Mouse (Mus musculus) erythroblast, adult 5-6 weeks (primary cell): Measurements from ENCODE around the gene Klhl29. TPM values are rescaled to one million over a fixed set of nuclear protein-coding genes. Genes with fewer than 3 reads are reported as not detected.
"Not testable (repeated sequence)": the region's sequence is repeated elsewhere in the genome, so short reads cannot be mapped to it uniquely, and the experiment has no call there.

Source experiments
- ATAC-seq: replicated peaks from 2 replicates; pipeline ENCODE4 v1.8.0; 2016; ENCODE audit warnings: moderate number of reproducible peaks, mild to moderate bottlenecking, moderate TSS enrichment, inconsistent platforms; ENCODE audit not compliant: poor library complexity, low FRiP score, severe bottlenecking
- total RNA-seq, 2 experiments: library from RNA; stranded (forward) in 1 of 2; stranded (reverse) in 1 of 2; fragments of 150-400 nt in 1 of 2; fragments of 200-764, 138-1000 nt in 1 of 2; gene quantifications; 2 replicates each; pipeline versions ENCODE4 v1.2.3 to v1.2.4; 2015 to 2017; ENCODE audit warnings: low replicate concordance in 2 of 2

Gene Klhl29
- total RNA-seq, 2 experiments from 2014 or later: not detected

DNA sequence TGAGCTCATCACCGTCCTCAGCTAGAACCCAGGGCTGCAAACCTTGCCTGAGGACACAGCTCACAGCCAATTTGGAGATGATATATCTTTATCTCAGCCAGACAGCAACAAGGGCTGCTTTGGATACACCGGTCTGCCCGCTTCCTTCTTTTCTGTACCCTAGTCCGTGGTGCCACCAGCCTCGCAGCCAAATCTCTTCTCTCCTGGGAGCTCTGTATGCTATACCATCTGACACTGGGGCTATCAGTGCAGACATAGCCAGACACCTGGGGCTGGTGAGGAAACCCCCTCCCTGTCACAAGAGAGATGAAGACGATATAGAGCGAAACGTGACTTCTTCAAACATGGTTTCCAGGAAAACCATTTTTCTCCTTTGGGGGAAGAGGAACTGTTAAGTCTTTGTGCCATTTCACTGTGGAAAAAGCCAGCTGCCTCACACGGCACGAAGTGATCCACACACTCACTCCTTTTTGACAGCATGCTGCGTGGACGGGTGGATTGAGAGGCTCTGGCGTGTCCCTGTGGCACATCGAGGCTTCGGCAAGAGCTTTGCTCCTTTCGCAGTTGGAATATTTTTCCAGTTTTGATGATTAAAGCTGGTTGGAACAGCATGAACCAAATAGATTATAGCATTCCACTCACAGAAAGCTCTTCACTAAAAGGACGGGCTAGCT is 11.4 kb downstream of the Klhl29 start:
- ATAC-seq: no peak

DNA sequence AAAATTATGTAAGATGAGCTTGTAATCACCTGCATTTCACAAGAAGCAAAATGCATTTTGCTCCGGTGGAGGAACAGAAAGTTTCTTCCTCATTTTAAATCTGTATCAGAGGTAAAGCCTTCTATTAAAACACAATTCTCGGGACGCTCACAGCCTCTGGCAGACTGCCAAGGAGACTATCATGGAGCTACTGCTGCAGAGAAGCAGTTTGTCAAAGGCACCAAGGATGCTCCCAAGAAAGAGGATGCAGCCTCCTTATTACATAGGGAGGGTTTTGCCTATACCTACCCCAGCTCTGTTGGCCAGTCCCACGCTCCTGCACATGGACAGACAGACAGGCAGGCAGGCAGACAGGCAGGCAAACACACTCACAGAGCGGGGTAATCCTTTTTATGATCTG is 16.4 kb downstream of the Klhl29 start:
- ATAC-seq: no peak

DNA sequence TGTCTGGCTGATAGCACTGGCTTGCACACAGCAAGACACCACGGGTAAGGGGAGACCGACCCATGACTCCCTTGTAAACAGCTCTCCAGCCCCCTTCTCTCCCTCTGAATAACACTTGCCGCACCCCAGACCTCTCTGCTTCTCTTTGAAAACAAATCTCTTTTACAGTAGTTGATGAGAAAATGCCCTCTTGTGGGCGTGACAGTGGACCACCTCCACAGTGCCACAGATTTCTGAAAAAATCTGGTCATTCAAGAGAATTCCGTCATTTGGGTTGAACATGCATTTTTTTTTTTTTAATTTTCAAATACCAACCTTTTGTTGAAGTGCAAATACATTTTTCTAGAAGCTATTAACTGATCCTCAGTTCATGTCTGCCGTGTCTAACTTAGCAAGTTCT is 17.0 kb downstream of the Klhl29 start:
- ATAC-seq: no peak

DNA sequence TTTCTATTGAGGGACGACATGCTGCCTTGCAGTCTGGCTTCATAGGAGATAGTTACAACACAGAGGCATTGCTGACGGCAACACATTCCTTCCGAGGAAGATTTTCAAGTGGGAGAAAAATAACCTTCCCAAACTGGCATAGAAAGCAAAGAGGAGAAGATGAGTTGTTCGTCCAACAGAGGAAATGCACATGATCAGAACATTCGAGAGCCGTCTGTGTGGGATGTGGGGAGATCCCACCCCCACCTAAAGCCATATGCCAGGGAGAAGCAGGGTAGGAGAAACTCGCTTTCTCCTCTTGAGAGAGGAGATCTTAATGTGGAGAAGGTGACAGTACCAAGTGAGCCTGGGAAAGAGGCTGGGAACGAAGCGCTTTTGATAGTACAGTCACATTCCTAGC is 22.1 kb downstream of the Klhl29 start:
- no peak for ATAC-seq

DNA sequence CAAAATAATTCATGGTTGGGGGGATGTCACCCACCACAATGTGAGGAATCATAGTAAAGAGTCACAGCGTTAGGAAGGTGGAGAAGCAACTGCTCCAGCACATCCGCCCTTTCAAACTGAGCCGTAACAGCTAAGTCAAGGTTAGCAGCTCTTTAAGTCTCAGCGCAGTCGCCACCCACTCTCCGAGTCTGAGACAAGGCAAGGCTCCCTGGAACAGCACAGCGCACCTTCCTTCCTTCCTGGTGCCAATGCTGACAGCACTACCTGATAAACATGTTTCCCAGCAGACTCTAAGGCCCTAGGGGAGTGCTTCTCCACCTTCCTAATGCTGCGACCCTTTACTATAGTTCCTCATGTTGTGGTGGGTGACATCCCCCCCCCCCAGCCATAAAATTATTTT is 22.7 kb downstream of the Klhl29 start:
- no peak for ATAC-seq

DNA sequence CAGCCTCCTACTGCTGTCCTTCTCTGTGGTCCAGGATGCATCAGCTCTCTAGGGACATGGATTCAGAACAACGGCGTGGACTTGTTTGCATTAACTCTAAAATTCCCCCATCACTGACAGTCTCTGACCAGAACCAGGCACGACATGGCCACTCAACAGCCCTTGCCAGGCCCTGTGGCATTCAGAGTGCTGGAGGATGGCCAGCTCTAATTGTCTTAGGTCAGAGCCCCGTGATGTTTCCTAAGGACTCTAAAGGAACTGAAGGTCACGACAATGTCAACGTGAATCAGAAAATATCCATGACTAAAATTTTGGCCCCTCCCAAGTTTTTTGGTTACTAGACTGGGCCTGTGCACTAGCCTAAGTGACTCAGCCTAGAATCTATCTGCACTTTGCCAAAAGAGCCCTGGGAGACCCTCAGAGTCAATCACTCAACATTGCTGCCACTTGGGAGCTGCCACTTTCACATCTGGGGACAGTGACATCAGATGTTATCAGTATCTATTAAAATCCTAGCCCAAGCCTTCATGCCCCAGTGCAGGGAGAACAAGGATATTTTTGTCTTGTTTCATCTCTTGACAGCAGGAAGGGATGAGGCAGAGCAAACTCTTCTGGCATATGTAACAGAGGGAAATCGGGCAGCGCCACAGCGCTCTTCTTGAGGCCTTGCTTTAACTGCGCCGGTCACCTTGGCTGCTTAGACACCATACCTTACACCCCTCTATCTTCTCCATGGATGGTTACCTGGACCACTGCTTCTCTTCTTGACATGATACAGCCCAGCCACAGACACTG is 24.8 kb downstream of the Klhl29 start:
- ATAC-seq: no peak

DNA sequence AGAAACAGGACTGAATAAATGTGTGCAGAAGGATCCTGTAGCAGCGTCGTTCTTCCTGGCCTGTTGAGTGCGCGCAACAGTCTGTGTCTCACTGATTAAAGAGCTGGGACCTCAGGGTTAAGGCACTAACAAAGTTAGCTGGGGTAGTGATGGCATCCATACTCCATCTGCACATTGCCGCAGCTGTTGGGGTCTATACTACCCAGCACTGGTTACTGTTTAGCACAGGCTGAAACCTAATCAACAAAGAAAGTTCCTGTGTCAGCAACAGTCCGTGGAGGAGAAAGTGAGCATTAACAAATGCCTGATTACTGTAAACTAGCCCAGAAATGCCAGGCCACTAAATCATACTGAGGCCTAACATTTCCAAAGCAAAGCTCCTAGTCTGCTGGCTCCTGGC is 30.4 kb downstream of the Klhl29 start:
- no peak for ATAC-seq

DNA sequence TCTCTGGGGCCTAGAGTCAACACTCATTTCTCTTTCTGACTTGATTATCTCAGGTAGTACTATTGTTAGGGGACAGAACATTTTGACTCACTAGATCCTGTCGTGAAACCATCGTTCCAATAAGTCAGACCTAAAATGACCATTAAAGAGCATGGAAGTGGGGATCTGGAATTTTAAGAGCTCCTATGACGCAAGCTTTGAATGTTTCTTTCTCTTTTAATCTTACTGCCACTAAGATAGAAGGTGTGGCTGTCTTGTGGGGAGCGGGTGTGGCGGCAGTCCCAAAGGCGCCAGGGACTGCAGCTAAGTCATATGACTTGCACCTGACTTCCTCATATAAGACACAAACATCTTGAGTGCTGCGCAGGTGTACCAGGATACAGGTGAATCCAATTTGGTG is 31.0 kb downstream of the Klhl29 start:
- not testable (repeated sequence) for ATAC-seq

DNA sequence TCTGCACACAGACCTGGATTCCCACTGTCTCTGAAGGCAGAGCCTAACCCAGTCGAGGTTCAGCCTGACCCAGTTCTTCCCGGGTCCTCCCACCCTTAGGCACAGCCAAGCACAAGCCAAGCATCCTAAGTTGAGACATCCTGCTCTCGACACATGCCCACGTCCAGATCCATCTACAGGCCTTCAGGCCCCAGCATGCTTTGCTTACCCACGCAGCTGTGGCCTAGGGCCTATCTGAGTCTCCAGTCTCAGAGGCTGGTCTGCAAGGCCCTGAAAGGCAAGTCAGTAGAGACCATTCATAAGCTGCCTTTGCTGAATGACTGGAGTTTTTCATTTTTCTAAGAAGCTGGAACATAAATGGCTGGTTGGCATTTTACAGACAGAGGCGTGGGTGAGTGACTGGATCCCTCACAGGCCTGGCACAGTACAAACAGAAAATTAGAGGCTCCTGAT is 35.3 kb downstream of the Klhl29 start:
- ATAC-seq: no peak

DNA sequence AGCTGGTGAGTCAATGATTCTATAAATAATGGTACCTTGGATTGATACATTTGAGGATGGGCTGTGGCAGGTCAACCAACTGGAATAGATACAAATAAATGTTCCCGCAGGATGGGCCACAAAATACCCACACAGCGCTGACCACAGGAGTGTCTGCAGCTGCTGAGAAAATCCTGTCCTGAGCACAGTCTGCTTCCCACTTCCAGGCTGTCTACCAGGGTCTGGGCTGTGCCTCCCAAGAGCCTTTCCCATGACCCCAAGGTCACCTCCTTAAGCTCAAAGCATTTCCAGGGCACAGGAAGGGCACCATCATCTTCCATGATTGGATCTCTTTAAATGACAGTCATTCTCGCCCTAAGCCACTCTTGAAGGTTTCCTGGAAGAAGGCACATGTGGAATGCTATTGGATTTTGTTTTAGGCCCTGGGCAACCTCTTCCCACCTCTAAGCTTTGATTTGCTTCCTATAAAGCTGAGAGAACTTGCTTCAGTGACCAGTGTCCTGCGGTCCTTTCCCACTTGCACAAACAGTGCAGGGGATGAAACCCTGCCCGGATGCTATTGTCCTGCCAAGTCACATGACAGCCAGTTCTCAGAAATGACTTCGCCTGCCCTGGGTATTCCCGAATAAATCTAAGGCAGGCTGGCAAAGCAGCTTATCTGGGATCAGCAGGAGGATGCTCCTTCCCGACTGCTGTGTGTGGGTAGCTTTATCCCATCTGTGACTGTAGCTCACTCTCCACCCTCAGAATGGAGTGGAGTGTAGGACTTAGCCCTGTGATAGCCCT is 38.4 kb downstream of the Klhl29 start:
- ATAC-seq: no peak

DNA sequence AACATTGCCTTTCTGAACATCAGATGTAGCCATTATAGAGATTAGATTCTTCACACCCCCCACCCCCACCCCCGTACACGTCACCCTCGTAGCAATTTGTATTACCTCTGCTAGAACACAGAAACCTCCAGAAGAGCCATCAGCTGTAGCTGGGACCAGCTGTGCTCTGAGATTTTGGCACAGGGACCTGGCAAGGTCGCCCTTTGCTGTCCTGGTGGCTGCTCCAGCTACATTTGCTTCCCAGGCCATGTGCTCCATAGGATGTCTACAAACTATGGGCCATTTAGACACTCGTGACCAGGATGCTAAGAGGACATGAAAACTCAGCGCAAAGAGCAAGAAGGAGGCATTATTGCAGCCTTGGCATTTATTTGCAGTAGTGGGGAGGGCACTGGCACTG is 39.2 kb downstream of the Klhl29 start:
- no peak for ATAC-seq

DNA sequence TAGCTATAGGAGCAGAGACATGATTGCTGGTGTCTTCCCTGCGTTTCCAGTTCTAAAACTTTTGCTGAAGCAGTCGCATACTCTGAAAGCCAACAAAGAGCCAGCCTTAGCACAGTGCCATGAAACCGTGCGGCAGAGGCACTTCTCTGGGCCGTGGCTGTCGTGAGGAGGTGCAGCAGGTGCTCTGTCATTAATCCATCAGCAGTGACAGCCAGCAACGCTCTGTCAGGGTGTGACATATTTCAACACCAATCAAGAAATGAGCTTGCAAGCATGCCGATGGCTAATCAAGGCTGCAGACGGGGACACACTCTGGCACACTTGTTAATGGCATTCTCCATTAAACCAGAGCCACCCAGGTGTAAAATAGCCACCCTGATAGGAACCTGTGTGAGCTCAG is 40.5 kb downstream of the Klhl29 start:
- ATAC-seq: no peak

DNA sequence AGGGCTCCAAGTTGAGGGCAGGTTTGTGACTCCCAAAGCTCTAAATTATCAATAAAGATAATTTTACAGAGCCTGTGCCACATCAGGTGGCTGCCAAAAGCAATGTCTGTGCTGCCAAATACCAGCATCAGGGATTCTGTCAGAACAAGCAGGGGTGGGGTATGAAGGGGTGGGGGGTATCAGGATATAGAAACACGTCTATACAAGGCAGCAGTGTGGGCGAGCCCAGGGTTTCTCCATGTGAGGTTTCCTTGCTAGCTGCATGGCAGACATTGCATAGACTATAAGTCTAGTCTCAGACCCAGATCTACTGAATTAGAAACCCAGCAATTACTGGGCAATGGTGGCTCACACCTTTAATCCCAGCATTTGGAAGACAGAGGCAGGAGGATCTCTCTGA is 41.3 kb downstream of the Klhl29 start:
- no peak for ATAC-seq

DNA sequence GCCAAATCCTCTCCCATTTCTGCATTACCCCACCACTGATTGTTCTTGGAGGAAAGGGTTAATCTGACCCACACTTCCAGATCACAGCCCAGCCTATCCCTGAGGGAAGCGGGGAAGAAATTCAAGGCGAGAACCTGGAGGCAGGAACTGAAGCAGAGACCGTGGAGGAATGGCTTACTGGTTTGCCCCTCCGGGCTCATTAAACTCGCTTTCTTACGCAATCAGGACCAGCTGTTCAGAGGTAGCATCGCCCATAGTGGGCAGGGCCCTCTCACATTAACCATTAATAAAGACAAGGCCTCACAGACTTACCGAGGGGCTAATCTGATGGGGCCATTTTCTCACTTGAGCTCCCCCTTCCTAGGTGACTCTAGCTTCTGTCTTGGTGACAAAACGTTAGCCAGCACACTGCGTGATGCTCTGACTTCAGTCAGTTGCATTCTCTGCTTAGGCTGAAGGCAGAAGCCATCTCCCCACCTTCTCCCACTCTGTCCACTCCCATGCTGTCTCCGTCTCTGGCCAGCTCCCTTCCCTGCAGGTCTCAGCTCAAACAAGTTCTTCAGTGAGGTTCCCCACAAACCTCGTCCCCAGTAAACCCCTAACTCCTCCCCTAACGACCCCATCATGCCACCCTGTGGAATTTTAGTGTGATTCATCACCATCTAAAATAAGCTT is 43.5 kb downstream of the Klhl29 start:
- no peak for ATAC-seq

DNA sequence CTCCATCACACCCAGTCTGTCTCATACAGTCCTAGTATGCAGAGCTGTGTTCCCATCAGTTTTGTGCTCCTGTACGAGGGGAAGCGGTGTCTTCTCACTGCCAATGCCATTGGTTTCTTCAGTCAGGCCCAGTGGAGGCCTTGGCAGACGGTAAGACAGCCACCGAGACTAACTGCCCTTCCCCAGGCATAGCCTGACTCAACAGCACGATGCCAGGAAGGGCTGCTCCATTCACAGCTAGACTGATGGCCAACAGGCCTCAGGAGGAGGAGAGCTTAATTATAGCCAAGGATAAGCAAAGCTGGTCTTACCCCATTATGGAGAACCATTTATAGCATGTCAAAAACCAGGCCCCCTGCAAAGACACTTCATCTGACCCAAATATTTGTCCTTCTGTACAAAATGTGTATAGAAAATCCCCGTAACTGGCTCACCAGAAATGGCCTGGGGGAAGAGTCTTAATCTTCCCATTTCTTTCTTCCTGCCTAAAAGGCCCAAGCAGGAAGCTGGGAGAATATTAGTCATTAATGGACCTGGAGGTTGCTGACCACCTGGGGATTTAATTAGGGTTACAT is 44.9 kb downstream of the Klhl29 start:
- ATAC-seq: no peak

DNA sequence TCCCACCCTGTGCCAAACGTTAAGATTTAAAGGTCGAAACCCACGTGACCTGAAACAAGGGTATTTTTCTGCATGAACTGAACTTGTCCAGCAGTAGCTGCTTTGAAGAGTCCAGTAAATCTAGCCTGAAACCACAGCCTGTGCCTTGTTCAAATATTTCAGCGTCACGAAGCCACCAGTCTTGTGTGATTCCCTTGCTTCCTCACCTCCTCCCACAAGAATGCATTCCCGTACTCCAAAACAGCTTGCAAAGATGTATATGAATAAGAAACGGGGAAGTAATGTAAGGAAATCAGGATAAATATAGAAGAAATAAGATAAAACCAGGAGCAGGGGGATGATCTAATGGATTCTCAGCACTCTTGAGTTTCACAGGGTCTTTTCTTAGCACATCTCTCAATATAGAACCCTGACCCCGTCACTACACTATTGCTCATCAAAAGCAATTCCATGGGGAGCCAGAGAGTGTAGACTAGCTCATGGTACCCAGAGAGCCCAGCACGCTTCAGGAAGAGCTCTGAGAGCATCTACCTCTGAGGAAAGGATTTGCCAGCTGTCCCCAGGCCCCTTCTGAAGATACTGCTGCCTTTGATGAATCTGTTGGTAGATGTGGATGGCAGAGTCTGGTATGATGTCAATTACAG is 52.9 kb downstream of the Klhl29 start:
- ATAC-seq: no peak

DNA sequence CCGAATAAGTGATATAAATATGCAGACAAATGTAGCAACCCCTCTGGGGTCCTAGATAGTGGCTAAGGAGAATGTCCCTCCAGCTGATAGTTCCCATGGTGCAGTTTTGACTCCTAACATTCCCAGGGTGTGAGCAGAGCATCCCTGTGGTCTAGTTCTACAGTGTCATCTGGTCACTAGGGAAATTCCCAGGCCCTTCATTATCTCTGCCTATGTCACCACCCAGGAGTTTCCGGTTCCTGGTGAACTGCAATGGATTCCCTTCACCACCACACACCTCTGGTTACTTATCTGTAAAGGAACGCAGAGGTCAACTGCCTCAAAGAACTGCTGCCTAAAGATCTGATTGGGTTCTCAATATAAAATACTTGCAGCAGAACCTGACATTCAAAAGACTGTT is 54.5 kb downstream of the Klhl29 start:
- no peak for ATAC-seq

DNA sequence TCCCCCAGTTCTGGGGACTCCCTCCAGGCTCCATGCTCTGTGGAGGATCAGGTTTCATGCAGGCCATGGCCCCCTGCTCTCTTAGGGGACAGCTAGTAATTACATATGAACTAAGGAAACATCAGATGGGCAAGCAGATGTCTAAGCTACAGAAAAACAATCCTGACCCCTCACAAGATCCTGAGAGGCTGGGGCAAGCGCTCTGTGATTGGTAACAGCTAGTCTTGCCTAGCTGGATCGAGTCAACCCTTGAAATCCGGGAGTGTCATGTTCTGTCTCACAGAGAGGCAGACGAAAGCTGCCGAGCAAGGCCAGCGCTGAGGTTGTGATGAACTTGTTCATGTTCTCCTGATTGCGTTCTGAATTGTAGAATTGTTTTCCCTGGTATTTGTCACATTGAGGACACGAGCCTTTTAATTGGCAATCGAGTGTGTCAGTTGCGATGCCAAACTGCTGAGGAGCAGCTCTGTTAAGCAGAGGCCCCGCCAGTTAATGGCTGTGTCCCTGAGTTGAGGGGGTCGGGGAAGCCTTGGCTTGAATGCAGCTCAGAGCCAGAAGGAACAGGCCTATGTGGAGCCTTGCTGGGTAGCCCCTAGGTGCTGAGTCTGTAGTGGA is 56.0 kb downstream of the Klhl29 start:
- no peak for ATAC-seq

DNA sequence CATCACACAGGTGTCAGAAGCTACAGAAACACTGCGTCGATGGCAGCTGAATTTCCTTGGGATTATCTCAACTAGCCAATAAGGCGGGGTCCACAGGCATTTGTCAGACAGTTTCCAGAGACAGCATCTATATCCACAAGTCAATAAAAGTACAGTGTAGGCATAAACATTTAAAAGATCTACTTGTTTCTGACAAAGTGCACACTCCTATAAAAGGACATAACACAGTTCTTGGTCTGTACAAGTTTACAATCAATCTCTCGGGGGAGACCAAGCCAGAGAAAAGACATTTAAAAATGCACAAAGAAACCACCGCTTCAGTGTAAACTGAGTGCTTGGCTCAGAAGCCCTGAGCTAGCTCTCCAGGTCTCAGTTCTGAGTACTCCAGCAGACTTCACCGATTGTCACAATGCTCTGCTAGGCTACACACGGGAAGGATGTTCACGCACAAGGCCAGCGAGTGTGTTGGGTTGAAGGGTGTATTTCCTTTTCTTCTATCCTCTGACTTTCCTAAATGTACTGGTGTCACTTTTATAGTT is 59.4 kb downstream of the Klhl29 start:
- no peak for ATAC-seq
